Mouse (Mus musculus) ovary, postnatal 14 days (tissue): ENCODE measurements around the gene Ndufs7.
"Not testable (repeated sequence)": the region's sequence is repeated elsewhere in the genome, so short reads cannot be mapped to it uniquely, and the experiment has no call there.

Source experiments
- DNase-seq: peaks from one replicate; pipeline ENCODE4 v3.0.0; 2022; ENCODE audit warnings: low spot score

Gene Ndufs7

DNA sequence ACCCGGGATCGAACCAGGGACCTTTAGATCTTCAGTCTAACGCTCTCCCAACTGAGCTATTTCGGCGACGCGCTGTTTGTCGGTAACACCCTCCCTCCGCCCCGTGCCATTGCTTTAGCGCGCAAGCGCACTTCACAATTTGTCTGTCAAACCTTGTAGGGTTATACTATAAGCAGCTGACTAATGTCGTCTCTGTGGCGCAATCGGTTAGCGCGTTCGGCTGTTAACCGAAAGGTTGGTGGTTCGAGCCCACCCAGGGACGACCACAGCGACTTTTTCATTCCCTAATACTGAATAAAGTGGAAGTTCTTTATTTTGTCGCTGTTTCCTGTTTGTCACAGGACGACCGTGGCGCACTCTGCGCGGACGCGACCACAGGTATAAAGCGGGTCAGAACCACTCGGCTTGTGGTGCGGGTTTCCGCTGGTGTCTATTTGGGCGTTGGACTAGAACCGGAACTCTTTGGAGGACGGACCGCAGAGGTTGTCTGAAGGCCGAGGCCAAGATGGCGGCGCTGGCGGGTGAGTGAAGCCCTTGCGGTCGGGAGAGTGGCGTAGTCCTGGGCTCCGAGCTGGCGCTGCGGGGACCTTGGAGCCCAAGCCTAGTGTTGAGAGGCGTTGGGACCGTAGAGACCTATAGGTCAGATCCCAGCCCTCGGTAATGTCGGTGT is at the start of gene Ndufs7:
TSS of gene Ndufs7 (plus strand) at position 151 of the 670 bp plus-strand sequence.
- DNase-seq = peak; percentile 95

DNA sequence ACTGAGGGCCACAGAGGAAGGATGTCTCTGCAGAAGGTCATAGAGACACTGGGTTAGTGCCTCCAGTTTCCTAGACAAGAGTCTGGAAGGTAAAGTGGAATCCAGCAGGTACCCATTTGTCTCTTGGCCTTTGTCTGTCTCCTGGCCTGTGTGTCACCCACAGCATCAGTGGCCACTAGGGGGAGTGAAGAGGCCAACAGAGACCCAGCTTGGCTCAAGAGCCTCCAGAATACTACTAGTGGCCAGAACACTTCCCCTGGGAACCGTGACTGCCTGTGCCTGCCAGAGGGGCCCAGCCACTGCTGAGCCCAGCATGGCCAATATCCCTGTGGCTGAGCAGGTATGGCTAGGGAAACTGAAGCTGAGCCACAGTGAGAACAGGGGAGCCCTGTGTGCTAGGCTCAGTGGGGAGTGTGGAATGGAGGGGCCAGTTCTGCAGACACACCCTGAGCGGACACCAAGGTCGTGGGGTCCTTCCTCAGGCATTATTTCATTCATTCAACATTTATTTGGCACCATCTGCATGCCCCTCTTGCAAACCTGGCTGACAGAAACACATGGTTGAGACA is 49.4 kb upstream of the Ndufs7 start:
- DNase-seq = peak; percentile 82

DNA sequence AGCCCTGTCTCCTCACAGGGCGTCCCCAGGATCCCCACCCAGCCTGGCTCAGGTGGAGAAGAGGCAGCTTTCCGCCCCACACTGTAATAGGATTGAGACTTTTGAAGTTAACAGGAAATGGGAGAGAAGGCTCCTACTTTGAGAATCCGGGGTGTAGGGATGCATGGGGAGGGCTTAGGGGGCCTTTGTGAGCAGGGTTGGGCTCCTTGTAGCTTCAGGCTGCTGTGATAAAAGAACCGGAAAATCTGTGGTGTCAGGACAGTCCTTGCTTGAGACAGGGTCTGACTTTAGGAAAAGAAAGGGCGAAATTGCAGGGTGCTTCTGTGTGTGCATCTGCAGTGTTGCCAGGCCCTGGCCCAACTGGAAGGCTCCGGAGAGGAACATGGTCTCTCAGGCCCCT is 48.4 kb upstream of the Ndufs7 start:
- no peak for DNase-seq

DNA sequence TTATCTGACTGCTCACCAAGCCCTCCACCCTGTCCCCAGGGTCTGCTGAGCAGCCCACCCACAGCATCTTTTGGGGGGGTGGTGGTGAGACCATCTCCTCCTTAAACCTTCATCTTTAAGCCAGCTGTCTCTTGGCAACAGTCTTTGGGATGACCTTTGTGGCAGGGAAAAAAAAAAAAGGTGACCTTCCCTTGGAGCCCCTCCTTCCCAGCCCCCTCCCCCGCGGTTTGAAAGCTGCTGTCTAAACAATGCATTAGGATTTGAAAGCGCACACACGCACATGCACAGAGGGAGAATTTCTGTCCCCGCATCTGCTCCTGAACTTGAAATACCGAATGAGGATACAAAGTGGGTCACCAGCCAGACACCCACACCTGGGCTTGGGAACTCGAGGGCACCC is 44.9 kb upstream of the Ndufs7 start:
- no peak for DNase-seq

DNA sequence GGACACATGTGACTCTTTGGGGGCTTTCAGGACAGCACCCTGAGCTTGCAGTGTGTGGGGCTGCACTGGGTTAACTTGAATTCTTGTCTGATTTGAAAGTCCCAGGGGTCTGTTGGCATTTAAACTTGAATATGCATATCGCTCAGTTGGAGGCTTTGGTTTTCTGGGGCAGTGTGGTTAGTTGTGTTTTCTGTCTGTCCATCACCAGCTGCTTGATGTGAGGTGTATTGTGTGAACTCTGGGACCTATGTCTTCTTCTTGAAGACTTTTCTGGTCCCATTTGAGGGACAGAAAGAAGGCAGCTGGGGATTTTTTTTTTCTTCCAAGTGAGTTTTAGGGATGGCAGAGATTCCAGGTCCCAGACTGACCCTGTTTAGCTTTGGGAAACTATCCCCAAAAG is 41.7 kb upstream of the Ndufs7 start:
- DNase-seq = no peak

DNA sequence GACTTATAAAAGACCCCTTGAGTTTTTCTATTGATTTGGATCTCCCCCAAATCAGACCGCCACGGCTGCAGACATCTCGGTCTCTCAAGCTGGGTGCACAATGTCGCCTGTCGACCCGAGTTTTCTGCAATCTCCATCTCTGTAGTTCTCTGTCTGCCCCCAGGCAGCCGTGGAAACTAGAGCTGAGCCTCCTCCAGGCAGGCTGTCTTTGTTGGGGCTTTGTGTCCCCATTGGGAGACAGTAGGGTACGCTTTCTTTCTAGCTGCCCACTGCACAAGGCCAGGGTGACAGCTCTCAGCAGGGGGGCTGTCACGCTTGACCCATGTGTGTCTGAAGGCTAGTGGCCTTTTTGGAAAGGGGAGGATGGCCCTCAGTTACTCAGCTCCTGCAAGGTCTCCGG is 41.2 kb upstream of the Ndufs7 start:
- no peak for DNase-seq

DNA sequence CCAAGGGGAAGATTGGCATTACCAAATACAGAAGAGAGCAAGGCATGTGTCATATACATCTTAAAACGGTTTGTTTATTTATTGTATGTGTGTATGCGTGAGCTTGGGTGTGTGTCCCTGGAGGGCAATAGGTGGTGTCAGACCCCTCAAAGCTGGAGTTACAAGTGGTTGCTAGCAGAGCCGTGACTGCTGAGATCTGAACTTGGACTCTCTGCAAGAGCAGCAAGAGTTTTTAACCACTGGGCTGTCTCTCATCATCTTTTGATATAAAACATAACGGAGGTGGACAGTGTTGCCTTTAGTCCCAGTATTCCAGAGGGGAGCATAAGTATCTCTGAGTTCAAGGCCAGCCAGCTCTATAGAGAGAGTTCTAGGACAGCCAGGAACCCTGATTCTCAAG is 40.7 kb upstream of the Ndufs7 start:
- DNase-seq = no peak

DNA sequence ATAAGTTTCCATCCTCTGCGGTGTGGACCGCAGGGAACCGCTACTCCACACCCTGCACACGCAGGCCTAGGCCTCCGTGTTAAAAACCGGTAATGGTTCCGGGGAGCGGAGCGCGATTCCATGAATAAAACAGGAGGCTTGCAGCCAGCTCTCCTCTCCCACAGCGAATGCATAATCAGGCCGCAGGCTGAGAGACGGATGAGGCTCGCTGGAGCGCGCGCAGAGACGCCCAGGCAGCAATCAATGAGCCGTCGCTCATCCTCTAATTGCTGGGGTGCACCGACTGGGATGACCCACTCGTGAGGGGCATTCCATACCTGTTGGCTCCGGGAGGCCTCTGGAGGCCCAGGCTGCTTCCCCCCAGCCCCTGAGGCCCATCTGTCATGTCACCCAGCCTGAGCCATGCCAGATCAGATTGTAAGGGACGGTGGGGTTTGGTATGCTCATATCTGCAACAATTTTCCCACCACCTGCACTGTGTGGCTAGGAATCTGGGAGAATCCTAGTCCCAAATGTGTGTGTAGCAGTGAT is 40.0 kb upstream of the Ndufs7 start:
- no peak for DNase-seq

DNA sequence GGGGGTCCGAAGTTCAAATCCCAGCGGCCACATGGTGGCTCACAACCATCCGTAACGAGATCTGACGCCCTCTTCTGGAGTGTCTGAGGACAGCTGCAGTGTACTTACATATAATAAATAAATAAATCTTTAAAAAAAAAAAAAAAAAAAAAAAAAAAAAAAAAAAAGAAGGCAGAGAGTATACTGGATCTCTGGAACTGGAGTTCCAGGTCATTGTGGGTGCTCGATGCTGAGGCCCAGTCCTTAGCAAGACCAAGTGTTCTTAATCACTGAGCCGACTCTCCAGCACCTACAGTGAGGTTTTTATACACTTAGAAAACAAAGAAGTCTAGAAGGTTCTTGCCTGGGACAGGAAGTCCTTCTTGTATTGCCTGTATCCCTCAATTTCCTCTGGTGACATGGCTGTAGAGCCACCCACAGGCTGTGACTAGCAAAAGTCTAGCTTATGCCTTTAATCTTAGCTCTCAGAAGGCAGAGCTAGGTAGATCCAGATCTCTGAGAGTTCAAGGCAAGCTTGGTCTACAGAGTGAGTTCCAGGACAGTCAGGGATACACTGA is 37.3 kb upstream of the Ndufs7 start:
- not testable (repeated sequence) for DNase-seq

DNA sequence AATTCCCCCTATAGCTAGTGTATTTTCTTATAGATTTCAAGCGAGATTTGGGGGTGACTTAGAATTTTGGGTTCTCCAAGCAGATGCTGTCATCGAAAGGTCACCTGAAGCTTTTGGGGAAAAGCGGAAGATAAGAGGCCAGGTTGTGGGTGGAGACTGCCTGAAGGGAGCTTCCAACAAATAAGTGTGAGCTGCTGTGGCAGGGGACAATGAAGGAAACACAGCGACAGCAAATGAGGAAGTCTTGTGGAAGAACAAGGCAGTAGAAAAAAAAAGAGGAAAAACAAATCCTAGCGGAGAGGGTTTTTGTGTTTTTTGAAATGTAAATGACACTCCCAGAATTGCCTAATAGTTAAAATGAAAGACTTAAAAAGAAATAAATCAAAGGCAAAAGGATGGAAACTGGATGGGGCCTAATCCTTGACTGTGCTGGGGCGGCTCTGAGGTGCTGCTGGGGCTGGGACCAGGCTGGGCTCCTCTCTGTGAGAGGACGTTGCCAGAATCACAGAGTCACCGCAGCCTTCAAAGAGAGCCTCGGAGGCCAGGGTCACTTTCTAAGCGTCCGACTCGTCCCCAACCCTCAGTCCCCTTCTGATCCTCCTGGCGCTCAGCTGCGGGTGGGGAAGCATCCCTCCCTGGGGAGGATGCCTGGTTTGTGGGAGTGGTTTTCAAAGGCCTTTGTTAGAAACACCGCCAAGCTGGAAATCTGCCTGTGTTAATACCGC is 33.7 kb upstream of the Ndufs7 start:
- DNase-seq = no peak

DNA sequence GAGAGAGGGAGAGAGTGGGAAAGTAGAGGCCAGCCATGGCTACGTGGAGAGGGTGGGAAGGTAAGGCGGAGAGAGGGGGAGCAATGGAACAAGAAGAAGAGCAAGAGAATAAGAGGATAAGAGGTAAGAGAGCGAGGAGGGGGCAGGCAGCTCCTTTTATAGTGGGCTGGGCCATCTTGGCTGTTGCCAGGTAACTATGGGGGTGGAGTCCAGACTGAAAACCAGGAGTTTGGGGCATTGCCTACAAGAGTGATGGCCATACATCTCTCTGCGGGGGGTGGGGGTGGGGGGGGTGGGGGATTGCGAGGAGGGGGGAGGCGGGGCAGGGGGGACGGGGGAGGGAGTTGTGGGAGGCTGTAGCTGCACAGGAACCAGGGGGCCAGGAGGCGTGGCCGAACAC is 28.2 kb upstream of the Ndufs7 start:
- DNase-seq = no peak

DNA sequence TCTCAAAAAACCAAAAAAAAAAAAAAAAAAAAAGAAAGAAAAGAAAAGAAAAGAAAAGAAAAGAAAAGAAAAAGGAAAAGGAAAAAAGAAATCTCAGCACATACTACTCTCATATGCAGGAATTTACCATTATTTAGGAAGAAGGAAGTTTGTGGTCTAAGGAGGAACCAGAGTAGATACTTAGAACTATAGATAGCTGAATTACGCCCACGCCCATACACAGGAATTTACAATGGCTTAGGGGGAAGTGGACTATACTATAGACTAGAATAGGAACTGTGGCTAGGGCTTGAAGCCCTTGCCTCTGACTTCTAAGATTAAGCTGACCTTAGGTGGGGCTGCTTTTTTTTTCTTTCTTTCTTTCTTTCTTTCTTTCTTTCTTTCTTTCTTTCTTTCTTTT is 25.8 kb upstream of the Ndufs7 start:
- DNase-seq = not testable (repeated sequence)

DNA sequence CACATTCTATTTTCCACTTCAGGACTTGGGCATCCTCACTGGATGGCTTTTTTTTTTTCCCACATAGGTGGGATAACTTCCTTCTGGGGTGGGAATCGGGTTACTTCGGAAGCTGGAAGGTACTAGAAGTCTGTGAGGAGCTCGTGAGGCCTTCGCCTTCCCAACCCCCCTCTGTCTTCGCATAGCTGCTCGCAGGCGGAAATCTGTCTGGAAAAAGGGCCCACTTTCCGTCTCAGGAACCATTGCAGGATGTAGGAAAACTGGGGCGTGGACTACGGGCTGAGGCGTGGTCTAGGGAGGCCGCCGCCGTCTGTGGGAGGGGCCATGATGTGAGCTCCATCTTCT is 22.9 kb upstream of the Ndufs7 start:
- no peak for DNase-seq

DNA sequence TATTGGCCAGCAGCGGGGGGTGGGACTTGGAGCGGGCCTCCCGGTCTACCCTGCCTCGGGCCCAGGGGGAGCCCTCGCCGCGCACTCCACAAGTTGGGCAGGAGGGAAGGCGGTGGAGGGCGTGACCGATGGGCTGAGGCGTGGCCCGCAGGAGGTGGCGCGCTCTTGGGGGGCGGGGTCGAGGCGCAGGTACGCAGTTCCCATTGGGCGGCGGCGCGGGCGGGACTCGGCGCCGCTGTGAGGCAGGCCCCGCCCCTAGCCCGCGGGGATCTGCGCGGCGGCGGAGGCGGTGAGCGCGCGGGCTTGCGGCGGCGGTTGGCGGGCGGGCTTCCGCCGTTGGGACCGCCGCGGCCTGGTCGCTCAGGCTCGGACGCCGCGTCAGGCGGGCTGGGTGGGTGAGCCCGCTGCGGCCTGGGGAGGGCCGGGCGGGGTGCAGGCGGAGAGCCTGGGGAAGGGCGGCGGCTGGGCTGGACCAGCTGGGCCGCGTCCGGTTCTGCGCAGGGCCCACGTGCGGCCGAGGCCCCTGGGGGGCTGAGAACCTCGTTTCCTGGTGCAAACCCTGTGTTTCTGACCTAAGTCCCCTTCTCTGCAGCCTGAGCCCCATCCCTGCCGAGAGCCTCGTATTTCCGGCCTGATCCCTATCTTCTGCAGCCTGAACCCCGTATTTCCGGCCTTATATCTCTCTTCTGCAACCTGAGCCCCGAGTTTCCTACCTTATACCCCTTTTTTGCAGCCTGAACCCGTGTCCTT is 22.3 kb upstream of the Ndufs7 start, which contains the start of gene Mum1:
TSS of gene Mum1 (plus strand) at position 19 of the 750 bp plus-strand sequence.
- DNase-seq = peak; percentile 96

DNA sequence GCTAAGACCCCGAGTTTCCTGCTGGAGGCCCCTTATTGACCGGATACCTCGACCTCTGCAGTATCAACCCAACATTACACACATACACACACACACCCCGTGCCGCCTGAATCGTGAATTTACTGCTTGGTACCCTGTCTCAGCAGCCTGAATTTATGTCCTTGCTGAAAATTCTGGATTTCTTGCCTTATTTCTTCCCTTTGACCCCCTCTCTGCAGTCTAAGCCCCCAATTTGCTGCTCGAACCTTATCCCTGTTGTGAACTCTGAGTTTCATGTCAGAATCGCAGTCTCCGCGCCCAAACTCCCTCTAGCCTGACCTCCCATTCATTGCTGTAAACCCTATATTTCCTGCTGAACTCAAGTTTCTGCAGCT is 21.8 kb upstream of the Ndufs7 start:
- DNase-seq = no peak

DNA sequence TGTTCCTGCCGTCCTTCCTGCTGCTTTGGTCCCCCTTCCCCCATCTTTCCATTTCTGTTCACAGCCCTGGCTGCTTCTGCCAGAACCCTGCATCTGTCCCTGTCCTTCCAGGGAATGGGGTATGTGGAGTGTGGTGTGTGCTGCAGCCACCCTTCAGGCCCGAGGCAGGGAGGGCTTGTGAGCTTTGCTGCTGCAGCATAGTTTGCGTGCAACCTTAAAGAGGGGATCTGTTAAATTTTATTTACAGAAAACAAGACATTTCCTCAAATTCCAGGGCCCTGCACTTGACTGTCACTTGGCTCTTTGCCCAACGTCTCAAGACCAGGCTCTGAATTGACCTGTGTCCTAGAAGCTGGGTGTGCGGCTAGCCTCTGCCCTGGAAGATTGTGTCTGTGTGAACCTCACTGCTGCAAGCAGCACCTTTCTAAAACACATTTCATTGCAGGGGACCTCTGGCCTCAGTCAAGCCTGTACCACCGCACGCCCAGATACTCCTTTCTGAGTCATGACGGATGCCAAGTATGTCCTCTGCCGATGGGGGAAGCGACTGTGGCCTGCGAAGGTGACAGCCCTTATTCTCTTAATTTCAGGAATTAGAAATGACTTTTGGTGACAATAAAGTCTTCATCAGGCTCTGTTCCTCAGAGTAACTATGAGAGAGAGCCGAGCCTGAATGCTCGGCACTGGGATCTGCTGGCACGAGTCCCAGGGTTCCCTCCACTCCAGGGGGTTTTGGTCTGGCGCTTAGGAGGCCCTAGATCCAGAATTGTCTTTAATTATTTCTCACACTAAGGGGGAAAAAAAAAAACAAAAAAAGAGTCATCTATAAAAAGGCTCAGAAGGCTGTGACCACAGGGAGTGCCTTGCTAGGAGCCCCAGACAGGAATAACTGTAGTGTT is 20.8 kb upstream of the Ndufs7 start:
- DNase-seq = no peak

DNA sequence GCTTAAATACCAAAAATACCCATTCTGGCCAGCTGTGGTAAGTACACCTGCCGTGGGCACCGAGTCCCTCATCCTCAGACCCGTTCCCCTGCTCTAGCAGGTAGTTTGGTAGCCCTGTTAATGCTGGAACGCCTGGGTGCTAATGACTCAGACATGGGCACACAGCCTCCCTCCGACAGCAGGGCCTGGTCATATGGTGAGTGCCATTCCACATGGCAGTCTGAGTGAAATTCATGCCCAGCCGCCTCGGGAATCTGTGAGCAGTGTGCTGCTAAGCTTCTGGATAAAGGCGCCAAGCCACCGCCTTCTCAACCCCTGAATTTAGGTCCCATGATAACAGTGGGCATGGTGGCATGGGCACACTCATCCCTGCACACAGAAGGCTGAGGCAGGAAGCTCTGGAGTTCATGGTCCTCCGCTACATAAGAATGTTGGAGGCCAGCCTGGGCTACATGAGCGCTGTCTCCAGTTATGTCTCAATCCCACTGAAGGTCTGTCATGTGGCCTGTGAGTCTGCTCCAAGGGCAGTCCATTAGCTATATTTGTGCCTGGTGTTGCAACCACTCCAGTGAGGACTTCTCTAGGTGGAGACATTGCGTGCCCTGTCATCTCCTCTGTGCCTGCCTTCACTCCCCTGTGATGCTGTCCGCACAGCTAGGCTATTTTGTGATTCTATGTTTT is 12.6 kb upstream of the Ndufs7 start:
- DNase-seq = no peak

DNA sequence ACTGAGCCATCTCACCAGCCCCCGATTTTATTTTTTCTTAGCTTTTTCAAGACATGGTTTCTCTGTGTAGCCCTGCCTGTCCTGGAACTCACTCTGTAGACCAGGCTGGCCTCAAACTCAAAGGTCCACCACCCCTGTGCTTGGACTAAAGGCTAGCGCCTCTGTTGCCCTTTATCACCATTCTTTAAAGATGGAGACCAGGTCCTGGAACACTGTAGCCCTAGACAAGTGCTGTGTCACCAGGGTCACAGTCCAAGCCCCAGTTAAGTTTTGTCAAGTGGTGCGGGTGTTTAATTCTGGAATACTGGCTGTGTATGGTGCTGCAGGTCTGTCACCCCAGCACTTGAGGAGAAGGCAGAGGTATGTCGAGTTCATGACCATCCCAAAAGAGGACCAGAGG is 11.9 kb upstream of the Ndufs7 start:
- DNase-seq = no peak

DNA sequence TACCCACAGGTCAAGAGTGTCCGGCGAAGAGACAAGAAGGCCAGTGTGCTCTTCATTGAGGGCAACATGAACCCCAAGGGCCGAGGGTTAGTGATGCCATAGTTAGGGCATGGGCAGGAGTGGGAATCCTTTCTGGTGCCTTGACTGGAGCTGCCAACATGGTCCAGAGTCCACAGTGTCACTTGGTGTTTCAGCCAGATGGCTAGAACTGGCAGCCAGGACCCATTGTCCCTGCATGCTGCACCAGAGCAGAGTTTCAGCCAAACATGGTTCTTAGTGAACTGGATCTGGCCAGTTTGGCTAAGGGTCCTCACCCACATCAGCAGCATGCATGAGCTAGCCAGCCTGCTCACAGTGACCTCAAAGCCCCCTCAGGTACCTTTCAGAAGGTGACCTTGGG is 10.6 kb upstream of the Ndufs7 start:
- no peak for DNase-seq

DNA sequence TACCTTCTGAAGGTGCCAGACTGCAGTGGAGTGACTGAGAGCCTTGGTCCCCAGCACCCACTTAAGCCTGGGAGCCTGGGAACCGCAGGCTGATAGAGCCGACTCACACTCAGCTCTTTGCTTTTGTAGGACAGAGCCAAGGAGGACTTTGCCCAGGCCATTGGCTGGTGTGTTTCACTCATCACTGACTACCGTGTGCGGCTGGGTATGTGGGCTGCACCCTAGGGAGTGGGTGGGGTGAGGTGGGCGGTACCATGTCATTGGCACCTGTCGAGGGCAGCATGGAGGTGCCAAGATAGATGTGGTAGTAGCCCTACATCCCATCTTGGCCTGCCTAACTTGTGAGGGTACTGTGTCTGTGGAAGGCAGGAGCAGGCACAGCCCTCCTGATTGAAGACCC is 9.1 kb upstream of the Ndufs7 start:
- no peak for DNase-seq

DNA sequence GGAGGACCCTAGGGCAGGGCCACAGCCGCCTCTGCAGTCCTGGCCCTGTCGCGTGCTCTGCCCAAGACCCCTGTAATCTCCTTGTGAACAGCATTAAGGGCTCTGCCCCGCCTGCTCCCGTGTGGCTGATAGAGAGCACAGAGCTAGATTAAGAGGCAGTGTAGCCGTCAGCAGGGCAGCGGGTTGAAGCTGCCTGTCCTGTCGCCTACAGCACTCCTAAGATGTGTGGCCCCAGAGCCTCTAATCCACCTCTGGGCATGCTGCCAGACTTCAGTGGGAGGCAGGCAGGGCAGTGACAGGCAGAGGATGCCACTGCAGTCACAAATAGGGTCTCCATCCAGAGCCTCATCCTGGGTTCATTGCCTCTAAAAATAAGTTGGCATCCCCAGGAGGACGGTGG is 6.8 kb upstream of the Ndufs7 start:
- no peak for DNase-seq
